Mouse (Mus musculus): ENCODE results near the gene Clcn5.

DNA sequence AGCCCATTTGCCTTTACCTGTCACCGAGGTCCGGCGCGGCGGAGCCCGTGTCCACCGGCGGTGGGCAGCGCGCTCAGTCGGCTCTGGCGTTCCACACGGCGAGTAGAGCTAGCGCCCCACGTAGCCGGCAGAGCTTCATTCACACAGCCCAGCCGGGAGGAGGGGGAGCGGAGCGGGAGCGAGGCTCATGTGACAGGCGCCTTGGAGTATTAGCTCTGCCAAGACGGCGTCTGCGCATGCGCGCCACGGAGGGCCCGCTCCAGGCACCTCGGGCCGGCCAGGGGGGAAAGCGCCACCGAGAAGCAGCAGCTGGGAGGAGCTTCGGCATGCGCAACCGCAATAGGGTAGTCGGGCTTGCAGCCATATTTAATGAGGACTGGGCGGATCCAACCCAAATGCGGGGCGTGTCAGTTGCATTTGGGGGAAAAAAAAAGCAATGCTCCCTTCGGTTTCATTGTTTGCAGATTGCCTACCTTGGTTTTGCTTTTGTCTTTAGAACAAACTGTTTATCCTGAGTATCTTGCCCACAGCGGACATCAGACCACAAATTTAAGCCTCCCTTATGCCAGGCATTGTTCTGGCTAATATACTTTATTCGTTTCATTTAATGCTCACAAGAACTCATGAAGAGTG lies at the start of gene Clcn5:
- TF ChIP-seq CTCF (IDR thresholded peaks at IDR 0.05; ENCODE audit: low read depth) (no peak), EP300 (IDR thresholded peaks at IDR 0.05; ENCODE audit: low read depth) (no peak)
